Mouse (Mus musculus) bone marrow, adult 2 months (tissue): ENCODE data around the gene Slc22a15. TPM values are rescaled to one million over a fixed set of nuclear protein-coding genes. Genes with fewer than 3 reads are reported as not detected.

Source experiments
- H3K27ac ChIP-seq: fragments of 200-500 bp; 2 replicates; pipeline ENCODE4 v1.5.1; 2012; ENCODE audit warnings: low read depth, mild to moderate bottlenecking, control low read depth, inconsistent platforms, low read length; ENCODE audit not compliant: control insufficient read depth, poor library complexity, insufficient read depth
- H3K4me1 ChIP-seq: fragments of 200-500 bp; 2 replicates; pipeline ENCODE4 v1.6.1; 2011; ENCODE audit warnings: low read length; ENCODE audit not compliant: control insufficient read depth, insufficient read depth
- H3K4me3 ChIP-seq: fragments of 200-500 bp; replicated peaks from 2 replicates; pipeline ENCODE3; 2011; ENCODE audit warnings: mild to moderate bottlenecking, low read depth, low read length, control low read depth; ENCODE audit not compliant: control insufficient read depth
- CTCF ChIP-seq: fragments of 200-500 bp; IDR thresholded peaks from 2 replicates; pipeline ENCODE4 v1.5.1; 2011; ENCODE audit warnings: low read length, control low read depth; ENCODE audit not compliant: control insufficient read depth, insufficient read depth
- POLR2A ChIP-seq: fragments of 200-500 bp; IDR thresholded peaks from 2 replicates; pipeline ENCODE4 v1.6.1; 2011; ENCODE audit warnings: low read depth, mild to moderate bottlenecking, control low read depth, low read length, borderline replicate concordance; ENCODE audit not compliant: control insufficient read depth
- WGBS: fragments of 180-500 bp; shearing (Covaris S2); methylation state at CpG from one replicate; pipeline ENCODE4 v1.1.7; 2018; 5-methylcytosine and 5-hydroxymethylcytosine counted together
- polyA plus RNA-seq: library from polyadenylated mRNA; stranded (reverse); fragments of >200 nt; gene quantifications from 2 replicates; pipeline ENCODE4 v1.2.4, GENCODE M21; 2011; ENCODE audit warnings: low replicate concordance; ENCODE audit not compliant: missing spikeins, insufficient read depth, insufficient read length

The Slc22a15 gene
- polyA plus RNA-seq: 8.2 and 19.1 TPM in 2 replicates

GRCm38 (mm10) chr3:101923843-101924740 is at the start of gene Slc22a15:
Slc22a15 (minus strand) TSS chr3:101924453.
- peak within 1 kb of the TSS; percentile 100 for H3K27ac ChIP-seq
- WGBS: 1% methylated on average over 89 of the region's 92 CpGs
- peak within 1 kb of the TSS; percentile 84 for H3K4me3 ChIP-seq
- TF ChIP-seq POLR2A (0 out of 2 replicates have a peak, but pooled peaks have one; percentile 35), CTCF (no peak)
- no peaks in the 10 kb centered on the region; the same call in 1 of the 2 replicates for H3K4me1 ChIP-seq

DNA sequence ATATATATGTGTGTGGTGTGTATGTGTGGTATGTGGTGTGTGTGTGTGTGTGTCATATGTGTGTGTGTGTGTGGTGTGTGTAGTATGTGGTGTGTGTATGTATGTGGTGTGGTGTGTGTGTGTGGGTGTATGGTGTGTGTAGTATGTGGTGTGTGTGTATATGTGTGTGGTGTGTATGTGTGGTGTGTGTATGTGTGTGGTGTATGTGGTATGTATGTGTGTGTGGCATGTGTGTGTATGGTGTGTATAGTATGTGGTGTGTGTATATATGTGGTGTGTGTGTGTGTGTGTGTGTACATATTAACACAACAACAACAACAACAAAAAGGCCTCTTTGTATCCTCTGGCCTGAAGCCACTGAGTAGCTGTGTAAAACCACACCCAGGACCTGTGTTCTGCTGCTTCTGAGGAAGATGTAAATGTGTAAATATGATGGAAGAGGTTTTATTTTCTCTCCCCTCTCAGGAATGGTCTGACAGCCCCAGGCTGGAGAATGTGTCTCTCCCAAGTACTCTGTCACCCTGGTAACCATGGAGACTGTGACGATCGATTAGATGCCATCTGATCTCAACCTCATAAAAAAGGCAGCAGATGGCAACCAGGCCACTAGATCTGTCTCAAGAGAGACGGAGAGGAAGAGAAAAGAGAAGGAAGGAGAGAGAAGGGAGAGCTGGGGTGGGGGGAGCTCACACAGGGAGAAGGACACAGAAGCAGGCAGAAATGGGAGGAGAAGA is 42.7 kb upstream of the Slc22a15 start:
- H3K4me1 ChIP-seq: no peaks in the 10 kb centered on the region
- H3K27ac ChIP-seq: no peak overlapping the region
- H3K4me3 ChIP-seq: no peak overlapping the region
- WGBS: 55% methylated on average over 3 of the region's 3 CpGs
- TF ChIP-seq POLR2A (no peak), CTCF (no peak)

- WGBS: 73% methylated on average over 7 of the region's 7 CpGs
- no peak overlapping the region for H3K4me3 ChIP-seq
Observed at GRCm38 (mm10) chr3:101964352-101964751, 40.1 kb upstream of the Slc22a15 start.

DNA sequence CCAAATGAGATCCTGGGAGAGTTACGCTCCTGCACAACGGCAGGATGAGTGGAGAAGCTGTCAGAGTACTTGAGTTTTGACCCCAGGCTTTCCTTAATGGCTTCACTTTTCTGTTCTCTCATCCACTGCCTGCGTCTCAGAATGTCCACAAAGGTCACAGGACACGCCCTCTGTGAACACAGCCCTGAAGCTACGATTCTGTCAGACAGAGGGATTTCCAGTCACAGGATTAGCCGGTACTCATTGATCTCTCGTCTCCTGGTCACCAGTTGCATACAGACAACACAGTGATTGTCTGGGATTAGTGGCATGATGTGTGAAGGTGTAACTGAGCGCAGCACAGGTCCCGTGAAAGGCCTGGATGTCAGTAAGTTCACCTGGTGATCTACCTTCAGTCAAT is 39.2 kb upstream of the Slc22a15 start:
- TF ChIP-seq POLR2A (no peak), CTCF (no peak)
- WGBS: 79% methylated on average over 9 of the region's 9 CpGs
- no peak overlapping the region for H3K4me3 ChIP-seq
- H3K27ac ChIP-seq: no peak overlapping the region
- H3K4me1 ChIP-seq: no peaks in the 10 kb centered on the region

More at GRCm38 (mm10) chr3:101964352-101964751, 40.1 kb upstream of the Slc22a15 start:
- TF ChIP-seq CTCF: no peak
- TF ChIP-seq POLR2A: no peak
- H3K4me1 ChIP-seq: no peaks in the 10 kb centered on the region
- no peak overlapping the region for H3K27ac ChIP-seq

- H3K27ac ChIP-seq: no peak overlapping the region
- no peak overlapping the region for H3K4me3 ChIP-seq
- no peaks in the 10 kb centered on the region for H3K4me1 ChIP-seq
- WGBS: 90% methylated on average over 15 of the region's 15 CpGs
- TF ChIP-seq CTCF (no peak), POLR2A (no peak)
Observed at GRCm38 (mm10) chr3:101961146-101961835, 37.0 kb upstream of the Slc22a15 start.

DNA sequence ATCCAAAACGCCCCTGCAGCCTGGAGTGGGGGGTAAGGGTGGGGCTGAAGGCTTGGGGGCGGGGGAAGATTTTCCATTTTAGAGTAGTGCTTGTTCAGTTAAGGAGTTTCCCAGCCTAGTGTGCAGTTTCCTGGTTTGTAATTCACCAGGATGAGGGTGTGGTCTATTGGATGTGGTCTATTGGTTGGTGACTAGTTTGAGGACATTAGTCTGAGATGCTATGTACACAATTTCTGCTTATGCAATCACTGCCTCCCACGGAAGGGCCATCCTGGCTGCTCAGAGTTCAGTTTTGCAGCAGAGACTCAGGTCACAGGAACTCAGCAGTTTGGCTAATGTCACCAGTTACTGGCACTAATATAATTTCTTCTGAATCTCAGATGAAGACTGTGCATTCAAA is 33.8 kb upstream of the Slc22a15 start:
- 49% methylated on average over 3 of the region's 3 CpGs for WGBS
- Histone ChIP-seq H3K4me3 (no peak overlapping the region), H3K27ac (no peak overlapping the region), H3K4me1 (no peaks in the 10 kb centered on the region)
- TF ChIP-seq CTCF: no peak
- no peak for TF ChIP-seq POLR2A

DNA sequence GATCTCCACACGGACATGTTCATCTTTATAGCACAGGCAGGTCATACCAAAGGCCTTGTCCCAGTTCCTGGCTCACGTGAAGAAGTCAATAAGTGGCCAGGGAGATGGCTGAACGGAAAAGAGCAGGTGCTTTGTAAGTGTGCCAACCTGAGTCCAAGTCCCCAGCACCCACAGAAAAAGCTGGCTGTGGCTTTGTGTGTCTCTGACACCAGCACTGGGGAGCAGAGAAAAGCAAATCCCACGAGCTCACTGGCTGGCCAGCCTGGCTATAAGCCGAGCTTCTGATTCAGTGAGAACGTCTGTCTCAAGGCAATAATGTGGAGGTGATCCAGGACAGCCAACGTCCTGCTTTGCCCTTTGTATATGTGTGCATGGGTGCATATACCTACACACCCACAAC is 29.3 kb upstream of the Slc22a15 start:
- Histone ChIP-seq H3K4me3 (no peak overlapping the region), H3K4me1 (peaks cover 3% of the 10 kb centered on the region; the same call in 1 of the 2 replicates), H3K27ac (no peak overlapping the region)
- TF ChIP-seq POLR2A (no peak), CTCF (no peak)
- WGBS: 72% methylated on average over 7 of the region's 7 CpGs
